Mouse (Mus musculus) adrenal gland, adult 18-20 months (tissue): Measurements from ENCODE around the gene Bpgm. TPM values are rescaled to one million over a fixed set of nuclear protein-coding genes. Genes with fewer than 3 reads are reported as not detected.
A peak's percentile ranks its signal among the peaks of the same experiment; 100 is the strongest.

Experiments used
- DNase-seq, 2 experiments: peaks; one replicate each; pipeline ENCODE4 v3.0.0; 2021 to 2022; ENCODE audit warnings: low spot score in 2 of 2
- total RNA-seq, 2 experiments: library from RNA; stranded (reverse); gene quantifications; 1 replicate in 1 of 2; 2 replicates in 1 of 2; pipeline ENCODE4 v1.2.3; 2021

The Bpgm gene
- total RNA-seq, 2 experiments from 2014 or later, result 26.2 to 39.8 TPM

DNA sequence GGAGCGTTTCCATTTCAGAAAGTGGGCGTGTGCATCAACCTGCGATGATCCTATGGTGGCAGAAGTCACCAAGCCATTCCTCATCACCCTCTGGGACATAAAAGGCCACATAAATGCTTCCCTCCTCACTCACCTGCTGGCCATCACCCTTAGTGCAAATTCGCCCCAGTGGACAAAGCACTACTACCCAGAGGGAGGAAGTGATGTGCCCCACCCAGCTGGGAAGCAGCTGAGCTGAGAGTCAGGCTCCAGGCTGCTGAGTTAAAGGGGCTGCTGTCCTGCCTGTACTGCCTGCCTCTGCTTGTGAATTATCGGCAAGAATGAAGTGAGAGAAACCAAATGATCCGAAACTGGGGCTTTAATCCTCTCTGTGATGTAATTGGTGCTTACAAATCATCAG, 49.9 kb downstream of the Bpgm start:
- DNase-seq, result no peak

DNA sequence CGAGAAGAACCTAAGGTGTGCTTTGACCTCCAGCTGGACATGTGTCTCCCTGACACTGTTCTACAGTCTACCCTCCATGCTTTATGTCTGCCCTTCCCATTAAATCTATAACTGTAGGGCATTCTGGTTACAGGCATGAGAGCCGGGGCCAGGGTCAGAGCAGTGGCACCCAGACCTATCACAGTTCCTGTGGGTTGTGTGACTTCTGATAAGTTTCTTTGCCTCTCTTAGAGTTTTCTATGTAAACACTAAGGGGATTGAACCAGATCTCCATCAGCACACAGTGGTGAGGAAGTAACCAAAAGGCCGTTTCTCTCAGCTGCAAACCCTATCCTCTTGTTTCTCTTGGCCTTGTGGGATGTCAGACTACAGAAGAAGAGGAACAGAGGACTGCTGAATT, 50.4 kb downstream of the Bpgm start:
- no peak for DNase-seq

DNA sequence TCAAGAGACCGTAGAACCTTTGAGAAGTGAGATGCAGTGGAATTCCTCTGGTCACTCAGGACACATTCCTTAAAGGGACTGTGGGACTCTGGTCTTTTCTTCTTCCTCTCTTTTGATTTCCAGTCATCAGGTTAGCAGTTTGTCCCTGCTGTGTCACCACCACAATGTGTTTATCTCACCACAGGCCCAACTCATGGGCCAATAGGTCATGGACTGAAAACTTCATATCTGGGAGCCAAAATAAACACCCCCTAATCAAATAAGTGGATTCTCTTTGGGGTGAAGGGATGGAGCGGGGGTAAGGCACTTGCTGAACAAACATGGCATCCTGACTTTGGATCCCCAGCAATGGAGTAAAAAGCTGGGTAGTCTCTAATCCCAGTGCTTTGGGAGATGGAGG, 52.1 kb downstream of the Bpgm start:
- DNase-seq, result no peak

DNA sequence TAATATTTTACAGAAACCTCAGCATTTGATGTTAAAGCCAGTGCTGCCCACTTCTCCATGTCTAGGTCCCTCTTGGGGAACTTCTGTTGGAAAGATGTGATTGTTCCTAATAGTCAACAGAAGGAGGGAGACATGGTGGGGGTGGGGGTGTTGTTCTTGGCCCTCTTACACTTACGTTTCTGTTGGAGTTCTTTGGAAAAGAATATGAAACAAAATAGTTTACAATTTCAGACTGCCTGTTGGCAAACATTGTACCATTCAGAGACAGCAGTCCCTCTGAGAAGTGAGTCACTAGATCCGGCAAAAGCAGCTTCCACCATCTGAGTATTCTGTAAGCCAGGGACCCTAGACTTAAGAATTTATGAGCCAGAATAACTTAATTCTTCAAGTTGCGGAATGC, 54.0 kb downstream of the Bpgm start:
- DNase-seq, result no peak

DNA sequence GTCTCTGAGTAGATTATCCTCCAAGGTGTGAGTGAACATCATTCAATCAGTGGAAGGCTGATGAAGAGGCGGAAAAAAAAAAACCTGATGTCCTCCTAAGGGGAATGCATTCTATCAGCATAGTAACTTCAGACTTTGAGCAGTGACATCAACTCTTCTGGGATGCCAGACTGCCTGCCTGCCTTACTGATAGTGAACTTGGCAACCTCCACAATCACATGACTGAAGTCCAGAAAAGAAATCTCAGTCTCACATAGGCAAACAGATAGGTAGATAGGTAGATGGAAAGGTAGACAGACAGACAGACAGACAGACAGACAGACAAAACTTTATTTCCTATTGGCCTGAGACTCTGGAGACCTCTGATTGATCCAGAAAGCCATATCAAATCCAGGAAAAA, 57.0 kb downstream of the Bpgm start:
- DNase-seq, result no peak

DNA sequence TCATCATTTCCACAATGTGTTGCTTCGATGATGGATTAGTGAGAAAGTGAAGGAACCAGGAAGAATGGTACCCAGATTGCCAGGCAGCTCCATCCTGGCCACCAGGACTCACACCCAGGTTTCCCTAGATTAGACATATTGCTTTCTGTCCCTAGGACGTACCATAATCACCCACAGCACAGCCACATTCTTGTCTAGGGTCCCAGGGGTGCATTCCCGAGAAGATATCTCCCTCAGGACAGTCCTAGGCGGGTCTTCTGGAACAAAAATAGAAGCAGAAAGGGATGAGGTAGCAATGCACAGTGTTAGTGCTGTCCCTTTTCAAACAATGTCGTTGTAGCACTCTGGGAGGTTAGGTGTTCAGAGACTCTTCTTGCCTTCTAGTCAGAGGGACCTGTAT, 57.9 kb downstream of the Bpgm start:
- no peak for DNase-seq

DNA sequence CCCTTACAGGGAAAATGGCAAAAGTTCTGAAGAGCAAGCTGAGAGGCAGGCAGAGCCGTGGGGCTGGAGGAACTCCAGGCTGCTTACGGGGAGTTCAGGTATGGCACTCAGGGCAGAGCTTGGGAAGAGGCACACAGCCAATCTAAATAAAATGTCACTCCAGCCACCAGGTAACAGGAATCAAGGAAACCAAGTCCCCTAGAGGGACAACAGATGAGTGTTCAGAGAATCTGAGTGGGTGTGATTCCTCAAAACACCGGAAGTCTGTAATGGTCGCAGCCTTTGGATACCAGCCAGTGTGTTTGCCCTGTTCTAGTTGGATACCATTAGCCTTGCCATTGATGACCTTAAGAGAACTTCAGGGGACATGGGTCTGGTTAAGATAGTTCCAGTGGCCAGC, 66.9 kb downstream of the Bpgm start:
- no peak for DNase-seq

DNA sequence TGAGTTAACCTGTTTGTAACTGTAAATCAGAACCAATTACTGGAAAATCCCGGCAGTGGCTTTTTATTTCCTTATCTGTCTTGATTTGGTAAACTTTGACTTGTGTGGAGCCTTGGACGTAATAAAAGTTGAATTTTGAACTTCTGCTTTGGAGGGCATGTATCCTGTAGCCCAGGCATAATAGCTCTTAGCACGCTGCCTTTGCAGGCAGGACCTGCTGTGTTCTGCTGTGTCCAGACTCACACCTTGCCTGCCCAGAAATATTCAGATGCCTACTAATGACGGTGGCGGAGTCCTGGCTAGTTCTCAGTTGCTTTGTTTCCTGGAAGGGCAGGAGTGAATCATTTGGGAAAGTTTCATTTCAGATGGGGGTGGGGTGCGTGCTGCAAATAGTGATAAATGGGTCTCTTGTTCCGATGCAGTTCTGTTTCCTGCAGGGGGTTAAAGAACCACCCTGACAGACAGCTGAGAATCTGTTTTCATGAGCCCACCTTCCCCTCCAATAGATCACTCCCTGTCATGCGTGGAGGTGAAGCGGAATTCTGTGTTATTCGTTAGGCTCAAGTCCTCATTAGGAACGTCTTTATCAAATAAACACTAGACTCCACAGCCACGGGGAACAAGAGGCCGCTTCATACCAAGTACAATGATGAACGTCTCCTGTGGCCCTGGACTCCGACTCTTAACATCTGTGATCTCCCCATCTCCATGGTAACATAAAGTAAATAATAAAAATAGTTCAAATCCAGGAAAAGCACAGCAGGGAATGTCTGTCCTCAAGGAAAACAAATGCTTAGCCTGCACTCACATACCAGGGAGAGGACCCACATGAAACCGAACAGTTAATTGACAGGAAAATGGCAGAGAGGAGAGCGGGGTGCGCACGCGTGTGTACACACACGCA, 67.5 kb downstream of the Bpgm start:
- peak in 1 of 2 experiments; percentile 19 for DNase-seq

DNA sequence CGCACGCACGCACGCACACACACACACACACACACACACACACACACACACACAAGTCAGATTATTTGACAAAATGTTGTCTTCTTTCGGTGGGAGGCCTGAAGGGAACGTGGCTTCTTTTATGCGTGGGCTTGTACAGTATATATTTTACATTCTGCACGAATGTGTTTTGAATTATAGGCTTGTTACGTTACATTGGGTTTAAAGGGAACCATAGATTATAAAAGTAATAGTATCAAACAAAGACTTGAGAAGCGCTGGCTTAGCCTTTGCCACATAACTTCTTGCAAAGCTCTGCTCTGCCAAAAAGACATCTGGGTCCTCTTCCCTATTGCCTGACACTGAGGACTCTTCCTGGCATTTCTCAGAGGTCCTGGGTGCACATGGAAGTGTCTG, 68.2 kb downstream of the Bpgm start:
- DNase-seq, result no peak

DNA sequence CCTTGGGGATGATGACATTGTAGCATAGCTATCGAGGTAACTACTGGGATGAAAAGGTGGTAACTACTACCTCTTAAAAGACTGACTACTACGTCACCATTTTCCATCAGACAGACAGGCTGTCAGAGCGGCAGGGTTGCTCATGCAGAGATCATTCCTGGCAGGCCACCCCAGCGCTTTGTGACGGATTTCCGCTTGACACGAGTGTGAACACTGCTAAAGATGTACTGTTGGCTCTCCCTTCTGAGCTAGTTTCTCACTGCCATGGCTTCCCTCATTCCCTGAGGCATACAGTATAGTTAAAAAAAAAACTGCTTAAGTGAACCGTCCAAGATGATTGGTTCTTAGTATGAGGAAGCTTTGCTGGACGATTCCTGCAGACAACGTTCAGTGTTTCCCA, 69.3 kb downstream of the Bpgm start:
- DNase-seq, result no peak

DNA sequence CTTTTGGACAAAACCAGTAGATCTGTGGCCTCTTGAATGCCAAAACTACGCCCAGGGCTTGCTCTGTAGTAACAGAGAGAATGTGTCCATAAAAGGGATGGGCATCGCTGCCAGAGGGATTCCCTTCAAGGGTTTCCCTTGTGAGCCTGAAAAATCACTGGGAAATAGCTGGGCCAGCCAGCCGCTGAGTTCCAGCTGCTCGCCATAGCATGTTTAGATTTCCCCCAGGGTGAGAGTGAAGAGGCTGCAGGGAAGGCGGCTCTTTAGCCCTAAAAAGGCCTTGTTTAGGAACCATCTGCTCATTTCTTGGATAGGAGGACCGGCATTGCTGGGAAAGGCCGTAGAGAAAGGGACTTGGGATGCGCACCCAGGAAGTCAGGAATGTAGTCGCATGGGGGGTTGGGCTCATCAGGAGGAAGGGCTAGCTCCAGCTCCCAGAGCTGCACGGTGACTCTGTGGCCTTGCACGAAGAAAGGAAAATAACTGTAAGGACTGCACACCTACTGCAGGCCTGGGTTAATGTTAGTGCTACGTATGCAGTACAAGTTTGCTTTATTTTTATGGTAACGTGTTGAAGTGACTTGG, 72.5 kb downstream of the Bpgm start:
- no peak for DNase-seq

DNA sequence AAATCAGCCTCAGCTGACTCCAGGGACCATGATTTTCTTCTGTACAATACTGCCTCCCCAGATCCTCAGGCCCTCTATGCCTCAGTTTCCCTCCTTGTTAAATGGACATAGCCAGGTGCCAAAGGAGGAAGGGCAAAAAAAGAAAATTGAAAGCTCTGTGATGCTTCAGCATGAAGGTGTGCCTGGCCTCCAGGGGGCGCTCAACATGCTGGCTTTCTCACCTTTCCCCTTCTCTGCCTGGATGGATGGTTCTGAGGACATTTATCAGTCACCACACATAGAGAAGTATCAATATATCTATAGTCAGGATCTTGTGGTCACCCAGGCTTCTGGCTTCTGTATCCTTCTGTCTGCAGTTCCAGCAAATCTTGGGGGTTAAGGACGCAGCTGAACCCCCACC, 73.0 kb downstream of the Bpgm start:
- peak; percentile 66 to 77 for DNase-seq

DNA sequence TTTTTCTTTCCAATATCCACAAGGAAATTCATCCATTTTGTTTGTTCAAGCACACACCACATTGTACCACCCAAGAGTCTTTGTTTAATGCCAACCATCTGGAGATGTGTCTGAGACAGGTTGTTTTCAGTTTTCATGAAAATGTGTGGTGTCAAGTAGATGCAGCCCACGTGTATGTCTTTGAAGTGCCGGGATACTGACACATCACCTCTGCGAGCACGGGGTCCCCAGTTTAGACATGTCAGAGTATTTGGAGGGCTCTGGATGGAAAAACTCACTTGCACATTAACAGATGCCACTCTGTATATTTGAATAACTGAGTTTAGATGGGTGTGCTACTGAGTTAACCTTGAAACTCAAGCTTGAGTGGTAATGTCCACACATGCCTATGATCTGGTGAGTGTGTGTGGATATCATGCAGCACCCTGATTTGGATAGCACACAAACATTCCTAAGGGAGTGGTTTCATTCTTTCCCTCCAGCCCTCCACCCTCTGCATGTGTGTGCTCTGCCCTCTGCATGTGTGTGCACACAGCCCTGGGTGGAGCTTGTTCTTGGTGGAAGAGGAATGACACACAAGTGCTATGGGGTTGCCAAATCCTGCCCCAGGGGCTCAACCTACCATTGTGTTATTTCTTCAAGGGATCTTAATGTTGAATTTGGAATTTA, 76.6 kb downstream of the Bpgm start:
- no peak for DNase-seq

DNA sequence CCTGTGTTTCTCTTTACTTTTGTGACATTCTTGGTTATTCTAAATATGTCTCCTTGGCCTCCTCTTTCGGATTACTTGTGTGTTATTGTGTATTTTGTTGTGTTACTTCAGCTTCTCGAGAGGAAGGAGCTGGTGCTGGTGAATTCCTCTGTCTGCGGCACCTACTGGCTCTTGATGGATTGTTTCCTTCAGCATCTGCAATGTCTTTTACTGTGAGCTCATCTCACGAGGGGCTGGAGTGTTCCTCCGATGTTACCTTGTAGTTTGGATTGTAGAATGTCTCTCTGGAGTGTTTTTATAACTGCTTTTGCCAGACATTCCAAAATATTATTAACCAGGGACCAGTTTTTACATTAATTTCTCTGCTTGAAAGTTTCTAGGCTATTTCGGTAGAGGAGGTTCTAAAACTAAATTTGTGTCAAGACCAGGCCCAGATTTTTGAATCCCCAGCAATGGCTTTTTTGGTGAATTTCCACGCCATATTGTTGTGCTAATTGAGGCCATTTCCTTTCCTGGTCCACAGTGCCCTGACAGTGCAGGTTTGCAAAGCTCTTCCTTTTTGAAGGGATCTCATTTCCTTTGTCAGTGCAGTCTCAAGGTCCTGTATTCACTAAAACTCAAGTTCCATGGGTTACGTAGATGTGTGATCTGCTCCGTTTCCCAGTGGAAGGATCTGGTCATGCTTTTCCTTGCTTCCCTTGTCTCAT, 78.4 kb downstream of the Bpgm start:
- no peak for DNase-seq

Other genes with a start within 250 kb of the Bpgm start
- 100 to 1,000 TPM; 302 to 310 TPM for gene Akr1b3, start 158.7 kb upstream of the Bpgm start, total RNA-seq
- 100 to 1,000 TPM; 227 to 304 TPM for gene Akr1b8, start 122.1 kb upstream of the Bpgm start, total RNA-seq
- 100 to 1,000 TPM; 154 to 191 TPM for gene Akr1b10, start 92.0 kb upstream of the Bpgm start, total RNA-seq
- 1,000 to 10,000 TPM; 2,529 to 6,211 TPM for gene Akr1b7, start 63.9 kb upstream of the Bpgm start, total RNA-seq
- gene Cald1, start 122.3 kb downstream of the Bpgm start, total RNA-seq, result 10 to 100 TPM; 63.8 to 89.6 TPM